Mouse (Mus musculus) inflammation-experienced regulatory T-cells, adult 16 weeks (primary cell): ENCODE data around the gene Mrpl9. TPM values are rescaled to one million over a fixed set of nuclear protein-coding genes. Genes with fewer than 3 reads are reported as not detected.

Experiments used
- polyA plus RNA-seq: library from polyadenylated mRNA; unstranded; fragments of 100-300 nt; shearing (Covaris generic); gene quantifications from one replicate; pipeline ENCODE4 v1.2.1, GENCODE M21; 2017

The Mrpl9 gene
- 69.6 TPM for polyA plus RNA-seq

DNA sequence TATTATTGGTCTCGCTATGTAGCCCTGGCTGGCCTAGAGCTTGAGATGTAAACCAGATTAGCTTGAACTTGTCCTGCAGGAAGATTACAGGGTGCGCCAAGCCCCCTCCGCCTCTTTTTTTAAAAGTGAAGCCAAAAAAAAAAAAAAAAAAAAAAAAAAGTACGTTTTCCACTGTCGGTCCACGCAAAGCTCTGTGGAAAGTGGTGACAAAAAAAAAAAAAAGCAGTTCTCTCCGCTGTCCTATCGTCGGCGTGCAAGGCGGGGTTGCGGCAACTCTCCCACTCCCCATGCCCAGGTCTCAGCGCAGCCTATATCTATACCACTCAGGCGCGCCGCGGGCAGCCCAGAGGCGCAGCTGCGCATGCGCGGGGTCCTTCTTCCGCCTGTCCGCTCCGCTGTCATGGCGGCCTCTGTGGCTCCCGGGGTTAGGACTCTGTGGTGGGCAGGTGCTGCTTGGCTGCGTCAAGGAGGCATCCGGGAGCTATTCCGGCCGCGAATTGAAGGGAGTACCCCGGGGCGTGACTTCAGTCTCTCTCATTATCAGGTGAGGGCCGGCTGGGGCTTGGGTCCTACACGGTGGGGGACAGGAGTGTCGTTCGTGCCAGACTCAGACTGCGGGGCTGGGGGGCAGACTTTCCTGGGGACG lies at the start of gene Mrpl9:
Gene Mrpl9, plus strand, starts transcription at position 368 of the 646 bp plus-strand sequence.

GRCm38 (mm10) chr3:94398217-94398616 lies 44.9 kb upstream of the Mrpl9 start, which contains the start of gene Lingo4:
Gene Lingo4 (plus strand): TSS chr3:94398517.

GRCm38 (mm10) chr3:94413031-94413679 lies 30.0 kb upstream of the Mrpl9 start, which contains the start of gene Tdrkh:
Gene Tdrkh (plus strand): TSS chr3:94413273.

DNA sequence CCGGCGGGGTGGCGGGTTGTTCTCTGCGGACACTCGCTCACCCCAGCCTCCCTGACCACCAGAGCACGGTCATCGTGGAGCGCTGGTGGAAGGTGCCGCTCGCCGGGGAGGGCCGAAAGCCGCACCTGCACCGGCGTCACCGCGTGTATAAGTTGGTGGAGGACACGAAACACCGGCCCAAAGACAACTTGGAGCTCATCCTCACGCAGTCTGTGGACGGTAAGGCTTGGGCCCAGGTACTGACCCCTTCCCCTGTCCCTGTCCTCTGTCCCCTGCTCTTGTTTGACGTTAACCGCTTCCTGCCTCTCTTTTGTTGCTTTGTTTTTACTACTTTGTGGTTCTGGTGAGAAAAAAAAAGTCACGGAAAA lies 463 bp downstream of the Mrpl9 start, which contains the start of gene Oaz3:
Gene Oaz3, minus strand, starts transcription at position 319 of the 368 bp plus-strand sequence.

GRCm38 (mm10) chr3:94477981-94478422 lies 34.9 kb downstream of the Mrpl9 start, which contains the start of gene Celf3:
Gene Celf3 (plus strand): TSS chr3:94478295.

DNA sequence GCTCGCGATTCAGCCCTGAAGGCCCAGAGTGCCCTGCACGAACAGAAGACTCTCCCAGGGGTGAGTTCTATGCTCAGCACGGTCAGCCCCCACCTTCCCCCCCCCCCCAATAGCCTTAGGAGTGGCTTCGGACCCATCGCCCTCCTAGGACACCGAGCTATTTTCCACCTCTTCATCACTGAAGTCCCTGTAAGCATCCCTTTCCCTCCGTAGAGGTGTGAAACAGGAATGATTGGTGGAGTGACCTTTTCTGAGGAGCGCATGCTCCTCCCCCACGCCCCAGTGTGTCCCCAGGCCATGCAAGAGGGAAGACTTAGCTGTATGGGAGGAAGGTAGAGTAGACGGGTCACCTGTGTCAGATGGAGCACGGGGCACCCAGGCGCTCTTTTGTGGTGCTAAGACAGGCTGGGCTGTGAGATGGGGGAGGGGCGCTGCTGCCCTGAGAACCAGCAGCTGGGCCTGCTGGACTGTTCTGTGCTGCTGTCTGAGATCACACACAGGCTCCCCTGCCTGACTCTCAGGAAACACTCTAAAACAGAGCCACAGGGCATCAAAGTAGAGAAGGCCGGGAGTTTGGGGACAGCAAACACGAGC lies 37.3 kb downstream of the Mrpl9 start, which contains the start of gene Riiad1:
Gene Riiad1, minus strand, starts transcription at position 51 of the 594 bp plus-strand sequence.

Other genes with a start within 250 kb of the Mrpl9 start
- not detected for gene Gm5286, start 246.6 kb upstream of the Mrpl9 start, polyA plus RNA-seq
- gene Gm4778, start 179.3 kb upstream of the Mrpl9 start, polyA plus RNA-seq: not detected
- 7.9 TPM for gene Them4, start 133.2 kb upstream of the Mrpl9 start, polyA plus RNA-seq
- not detected for gene Them5, start 101.2 kb upstream of the Mrpl9 start, polyA plus RNA-seq
- not detected for gene C2cd4d, start 80.9 kb upstream of the Mrpl9 start, polyA plus RNA-seq
- gene Rorc, start 70.5 kb upstream of the Mrpl9 start, polyA plus RNA-seq: 7.6 TPM
- 0.13 TPM for gene Lingo4, start 44.8 kb upstream of the Mrpl9 start, polyA plus RNA-seq
- 9.8 TPM for gene Tdrkh, start 30.0 kb upstream of the Mrpl9 start, polyA plus RNA-seq
- 0.98 TPM for gene Oaz3, start 597 bp downstream of the Mrpl9 start, polyA plus RNA-seq
- gene Celf3, start 35.0 kb downstream of the Mrpl9 start, polyA plus RNA-seq: 2.5 TPM
- not detected for gene Riiad1, start 37.0 kb downstream of the Mrpl9 start, polyA plus RNA-seq
- 14.7 TPM for gene Snx27, start 139.4 kb downstream of the Mrpl9 start, polyA plus RNA-seq
- not detected for gene Gm10972, start 199.8 kb downstream of the Mrpl9 start, polyA plus RNA-seq
- gene Tuft1, start 215.6 kb downstream of the Mrpl9 start, polyA plus RNA-seq: 3.8 TPM